Mouse (Mus musculus): ENCODE measurements around the gene Cdh23.

Cdh23 gene

DNA sequence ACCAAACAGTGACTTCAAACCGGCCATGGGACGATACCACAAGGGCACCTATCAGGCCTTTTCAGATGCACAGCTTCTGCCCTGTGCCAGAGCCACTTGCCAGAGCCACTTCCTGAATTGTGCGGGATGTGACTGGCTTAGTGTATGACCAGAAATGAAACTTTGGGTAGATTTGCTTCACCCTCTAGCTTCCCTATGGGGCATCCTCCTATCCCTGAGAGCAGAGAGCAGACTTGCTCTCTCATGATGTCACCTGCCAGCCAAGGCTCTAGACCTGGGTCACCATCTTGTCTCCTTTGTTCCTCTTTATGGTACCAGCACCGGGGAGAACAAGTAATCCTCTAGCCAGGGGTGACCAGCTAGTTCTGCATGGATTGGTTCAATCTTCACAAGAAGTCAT lies 10.0 kb upstream of the Cdh23 start:
- DNase-seq, result no peak

DNA sequence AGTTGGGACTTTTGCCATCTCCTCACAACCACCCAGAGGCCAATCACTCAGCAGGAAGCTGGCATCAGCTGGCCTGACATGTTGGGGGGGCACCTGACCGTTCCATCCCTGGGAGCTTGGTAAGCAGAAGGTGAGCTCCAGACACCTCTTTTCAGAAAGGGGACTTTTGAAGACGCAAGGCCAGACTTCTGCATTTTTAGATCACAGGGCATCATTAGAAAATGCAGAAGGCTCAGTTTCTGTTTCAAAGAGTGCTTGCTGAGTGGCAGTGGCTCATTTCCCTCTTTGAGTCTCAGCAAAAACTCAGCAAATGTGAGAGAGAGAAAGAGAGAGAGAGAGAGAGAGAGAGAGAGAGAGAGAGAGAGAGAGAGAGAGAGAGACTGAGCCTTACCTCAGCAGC lies 8.8 kb upstream of the Cdh23 start:
- DNase-seq, result no peak

DNA sequence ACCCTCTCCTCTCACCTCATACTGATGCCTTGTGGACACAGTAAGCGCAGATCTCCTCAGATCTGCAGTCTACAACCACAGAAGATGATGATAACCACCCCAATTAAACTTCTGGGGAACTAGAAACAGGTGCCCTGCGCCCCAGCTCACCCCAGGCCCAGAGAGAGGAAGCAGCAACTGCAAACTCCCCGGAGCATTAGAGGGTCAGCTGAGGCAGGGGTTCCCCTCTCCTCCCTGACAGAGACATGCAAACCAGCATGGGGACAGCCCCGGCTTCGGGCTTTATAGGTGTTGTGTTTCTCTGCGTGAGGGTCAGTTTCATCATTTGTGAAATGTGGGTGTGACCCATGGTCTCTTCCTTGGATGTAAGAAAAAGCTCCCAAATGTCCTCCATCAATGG lies 1.5 kb upstream of the Cdh23 start:
- DNase-seq, result no peak

DNA sequence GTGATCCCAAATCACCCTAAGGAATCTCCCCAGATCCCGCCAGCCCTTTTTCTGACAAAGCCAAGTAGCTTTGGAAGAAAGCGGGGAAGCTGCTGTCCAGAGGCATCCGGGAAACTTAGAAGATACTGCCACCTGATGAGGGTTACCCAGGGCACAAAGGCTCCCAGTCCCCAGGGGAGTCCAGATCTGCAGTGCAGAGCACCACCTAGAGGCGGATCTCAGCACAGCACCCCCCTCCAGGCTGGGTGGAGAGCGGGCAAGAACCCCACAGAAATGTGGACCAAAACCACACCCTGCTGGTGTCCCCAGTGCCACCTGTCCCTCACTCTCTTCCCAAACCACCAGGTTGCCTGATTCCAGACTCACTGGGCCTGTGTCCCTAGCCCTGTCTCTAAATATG lies 685 bp upstream of the Cdh23 start:
- DNase-seq, result peak; percentile 71

DNA sequence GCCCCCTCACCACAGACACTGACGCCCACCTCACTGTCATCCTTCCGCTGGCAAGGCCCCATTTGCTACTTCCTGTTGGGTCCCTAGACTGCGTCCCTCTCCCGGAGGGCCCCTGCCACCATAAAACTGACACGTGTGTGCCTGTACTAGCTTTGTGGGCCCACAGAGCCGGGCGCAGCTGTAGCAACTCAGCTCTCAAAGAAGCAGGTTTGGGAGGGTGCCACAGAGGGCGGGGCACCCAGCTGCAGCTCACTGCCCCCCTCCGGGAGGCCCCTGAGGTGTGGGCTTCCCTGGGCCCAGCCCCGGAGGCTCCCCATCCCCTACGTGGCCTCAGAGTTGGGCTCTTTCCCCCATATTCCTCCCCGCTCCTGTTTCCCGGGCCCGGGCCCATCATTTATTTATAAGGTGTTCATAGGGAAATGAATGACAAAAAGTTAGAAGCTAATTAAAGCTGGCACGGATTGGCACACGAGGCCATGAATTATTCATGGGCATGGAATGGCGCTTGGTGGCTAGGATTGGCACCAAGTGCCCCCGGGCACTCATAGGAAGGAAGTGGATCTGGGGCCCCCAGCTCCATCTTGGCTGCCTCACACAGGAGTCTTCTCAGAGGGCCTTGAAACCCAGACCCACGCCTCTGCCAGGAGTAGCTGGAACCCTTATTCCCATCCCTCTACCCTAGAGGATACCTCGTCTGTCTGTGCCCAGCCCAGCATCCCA lies 4.5 kb downstream of the Cdh23 start:
- peak; percentile 34 for DNase-seq

DNA sequence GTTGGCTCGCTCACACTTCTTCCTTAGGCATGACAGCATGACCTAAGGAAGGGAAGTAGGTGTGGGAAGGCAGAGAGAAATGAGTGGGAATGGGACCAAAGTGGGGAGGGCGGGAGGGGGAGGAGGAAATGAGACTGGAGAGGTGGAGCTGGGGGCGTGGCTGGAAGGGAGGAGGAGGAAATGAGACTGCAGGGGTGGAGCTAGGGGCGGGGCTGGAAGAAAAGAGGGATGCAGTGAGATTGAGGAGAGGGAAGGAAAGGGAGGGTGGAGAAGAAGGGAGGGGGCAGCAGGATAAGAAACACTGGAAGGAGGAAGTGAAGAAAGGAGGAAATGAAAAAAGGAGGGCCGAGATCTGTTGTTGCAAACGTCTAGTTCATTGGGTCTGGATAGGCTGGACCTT lies 5.3 kb downstream of the Cdh23 start:
- DNase-seq, result no peak

DNA sequence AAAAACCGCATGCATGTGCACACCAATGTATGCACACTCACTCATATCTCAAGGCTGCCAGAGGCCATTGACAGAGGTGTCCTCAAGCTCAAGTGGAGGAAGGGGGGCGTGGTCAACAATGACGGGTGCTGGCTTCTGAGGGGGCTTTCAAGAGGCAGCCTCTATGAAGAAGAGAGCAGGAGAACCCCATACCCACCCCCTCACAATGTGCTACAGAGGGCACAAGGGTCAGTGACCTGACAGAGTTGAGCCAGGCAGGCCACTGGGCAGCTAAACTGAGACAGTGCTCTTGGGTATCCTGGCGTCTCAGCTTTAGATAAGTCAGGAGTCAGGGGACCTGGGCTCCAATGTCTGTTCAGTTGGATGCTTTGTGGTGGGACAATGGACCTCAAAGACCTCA lies 6.9 kb downstream of the Cdh23 start:
- DNase-seq, result no peak

DNA sequence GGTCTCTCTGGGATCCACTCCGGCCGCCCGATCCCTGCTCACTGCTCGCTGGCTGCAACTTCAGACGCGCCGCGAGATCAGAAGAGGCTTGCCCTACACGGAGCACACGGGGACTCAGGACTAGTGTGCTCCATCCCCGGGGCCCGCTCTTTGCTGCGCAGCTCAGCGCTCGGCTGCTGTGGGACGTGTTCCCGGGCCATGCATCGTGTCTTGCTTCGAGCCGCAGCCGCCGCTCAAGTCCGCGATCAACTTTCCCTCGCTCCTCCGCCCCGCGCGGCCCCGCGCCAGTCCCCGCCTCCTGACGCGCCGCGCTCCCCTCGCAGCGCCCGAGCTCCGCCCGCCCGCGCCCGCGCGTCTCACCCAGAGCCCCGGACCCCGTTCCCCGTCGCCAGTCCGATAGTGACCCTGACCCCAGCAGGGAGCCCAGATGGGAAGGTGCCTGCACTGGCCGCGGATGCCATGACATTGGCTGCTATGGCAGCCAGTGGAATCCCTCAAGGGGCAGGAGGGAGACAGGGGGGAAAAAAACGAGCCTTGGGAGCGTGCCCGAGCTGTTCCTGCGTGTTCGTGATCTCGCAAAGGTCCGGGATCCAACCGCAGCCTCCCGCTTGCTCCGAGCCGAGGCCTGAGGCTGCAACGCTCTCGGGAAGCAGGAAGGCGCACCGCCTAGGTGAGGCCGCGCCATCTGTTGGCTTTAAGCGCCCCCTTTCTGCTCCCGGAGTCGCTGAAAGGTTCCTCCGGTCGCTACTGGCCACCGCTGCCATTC lies 9.1 kb downstream of the Cdh23 start:
- peak; percentile 61 for DNase-seq

DNA sequence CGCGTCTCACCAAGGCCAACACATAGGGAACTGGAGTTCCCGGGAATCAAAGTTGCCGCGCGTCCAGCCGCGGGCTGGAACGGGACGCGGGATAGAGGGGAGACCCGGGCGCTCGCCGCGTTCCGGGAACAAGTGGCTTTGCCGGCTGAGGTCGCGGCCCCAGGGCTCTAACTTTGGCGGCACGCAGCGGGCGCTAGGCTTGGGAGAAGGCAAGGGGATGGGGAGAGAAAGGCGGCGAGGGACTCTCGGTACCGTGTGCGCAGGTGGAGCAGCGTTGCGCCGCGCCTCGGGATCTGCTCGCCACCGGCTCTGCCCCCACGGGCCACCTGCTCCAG lies 9.7 kb downstream of the Cdh23 start:
- no peak for DNase-seq

DNA sequence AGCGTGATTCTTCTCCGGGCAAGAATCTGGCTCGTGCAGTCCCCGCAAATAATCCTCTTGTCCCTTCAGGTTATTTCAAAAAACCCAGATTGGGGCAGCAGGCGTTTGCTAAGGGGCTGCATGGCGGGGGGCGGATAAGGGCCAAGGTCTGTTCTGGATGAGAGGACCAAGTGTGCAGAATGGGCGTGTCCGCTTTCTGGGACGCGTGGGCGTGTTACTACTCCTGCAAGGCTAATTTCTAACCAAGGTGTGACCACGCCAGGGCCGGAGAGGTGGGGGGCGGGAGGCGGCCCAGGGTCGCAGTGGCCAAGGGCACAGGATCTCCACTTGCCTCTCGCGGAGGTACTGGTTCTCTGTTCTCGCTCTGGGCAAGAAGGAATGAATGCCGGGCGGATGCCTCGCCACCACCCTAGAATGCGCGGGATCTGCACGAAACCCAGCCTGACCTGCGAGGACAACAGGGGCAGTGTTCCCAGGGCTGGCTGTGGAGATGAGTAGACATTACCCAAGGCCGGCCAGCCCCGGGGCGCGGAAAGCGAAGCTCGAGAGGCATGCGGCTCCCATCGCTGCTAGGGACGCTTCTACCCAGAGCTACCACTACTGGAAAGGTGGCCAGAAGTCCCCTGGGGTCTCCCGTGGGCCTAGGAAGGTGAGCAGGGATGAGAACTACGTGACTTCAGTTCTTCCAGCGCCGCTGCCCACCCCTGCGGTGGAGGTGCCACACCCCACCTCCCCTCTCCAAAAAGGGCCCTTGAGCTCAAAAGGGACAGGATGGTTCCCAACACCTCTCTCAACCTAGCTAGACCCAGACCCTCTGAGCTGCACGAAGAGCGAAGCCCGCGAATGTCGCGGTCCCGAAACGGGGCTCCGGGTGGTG lies 10.3 kb downstream of the Cdh23 start:
- DNase-seq, result no peak

DNA sequence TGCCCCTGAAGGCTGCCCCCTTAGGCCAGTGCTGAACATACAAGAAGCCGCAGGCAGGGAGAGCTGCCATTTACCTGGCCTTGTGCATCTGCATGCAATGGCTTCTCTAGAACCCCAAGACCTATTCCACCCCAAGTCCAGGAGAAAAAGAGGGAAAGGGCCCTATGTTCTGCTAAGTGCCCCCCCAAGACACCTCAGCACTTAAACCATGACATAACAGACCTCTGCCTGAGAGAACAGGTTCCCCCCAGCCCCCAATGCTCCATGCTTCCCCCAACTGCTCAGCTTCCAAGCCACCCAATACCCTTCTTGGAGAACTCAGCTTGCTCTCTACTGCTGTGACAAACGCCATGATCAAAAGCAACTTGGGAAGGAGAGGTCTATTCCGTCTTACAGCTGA lies 17.4 kb downstream of the Cdh23 start:
- DNase-seq, result no peak

DNA sequence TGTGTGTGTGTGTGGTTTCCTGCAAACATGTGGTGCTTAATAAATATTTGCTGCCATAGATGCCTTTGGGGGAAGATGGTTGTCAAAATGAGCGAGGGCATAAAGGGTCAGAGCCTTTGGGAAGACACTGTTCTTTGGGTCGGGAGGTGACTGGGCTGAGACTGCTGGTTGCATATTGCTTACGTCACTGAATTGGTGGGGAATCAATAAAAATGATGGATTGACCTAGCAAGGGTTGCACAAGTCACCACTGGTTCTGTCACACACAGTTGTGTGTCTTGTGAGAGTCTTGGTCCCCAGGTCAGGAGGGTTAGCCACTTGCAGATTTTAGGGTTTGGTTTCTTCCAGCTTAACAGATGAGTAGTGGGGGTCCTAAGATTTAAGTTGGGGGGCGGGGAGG lies 19.0 kb downstream of the Cdh23 start:
- DNase-seq, result no peak

DNA sequence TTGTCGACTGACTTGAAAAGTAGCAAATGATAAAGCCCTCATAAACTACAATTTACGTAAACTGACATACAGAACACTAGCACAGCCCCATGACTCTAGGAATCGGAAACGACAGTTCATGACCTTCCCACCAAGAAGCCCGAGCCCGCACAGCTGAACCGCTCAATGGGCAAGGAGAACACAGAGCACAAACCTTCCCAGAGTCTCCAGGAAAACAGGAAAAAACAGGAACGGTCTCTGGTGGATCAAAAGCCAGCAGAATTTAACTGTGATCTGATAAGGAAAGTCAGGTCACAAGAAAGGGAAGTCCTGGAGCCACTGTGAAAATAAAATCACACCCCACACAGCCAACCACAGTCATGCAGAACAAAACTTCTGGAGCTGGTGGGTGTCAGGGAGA lies 26.1 kb downstream of the Cdh23 start:
- DNase-seq, result no peak

DNA sequence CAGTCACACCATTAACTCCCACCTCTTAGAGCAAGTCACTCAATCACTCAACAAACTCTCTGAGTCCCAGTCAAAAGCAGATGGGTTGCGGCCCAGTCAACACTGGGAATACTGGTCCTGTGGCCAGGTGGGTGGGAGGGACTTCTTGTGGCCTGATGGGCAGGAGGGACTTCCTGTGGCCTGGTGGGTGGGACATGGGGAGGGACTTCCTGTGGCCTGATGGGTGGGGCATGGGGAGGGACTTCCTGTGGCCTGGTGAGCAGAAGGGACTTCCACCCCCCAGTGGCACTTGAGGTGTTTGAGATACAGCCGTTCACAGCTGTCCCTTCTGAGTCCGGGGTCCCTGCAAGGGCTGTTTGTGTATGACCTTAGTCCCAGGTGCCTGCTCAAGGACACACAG lies 27.7 kb downstream of the Cdh23 start:
- DNase-seq, result no peak

DNA sequence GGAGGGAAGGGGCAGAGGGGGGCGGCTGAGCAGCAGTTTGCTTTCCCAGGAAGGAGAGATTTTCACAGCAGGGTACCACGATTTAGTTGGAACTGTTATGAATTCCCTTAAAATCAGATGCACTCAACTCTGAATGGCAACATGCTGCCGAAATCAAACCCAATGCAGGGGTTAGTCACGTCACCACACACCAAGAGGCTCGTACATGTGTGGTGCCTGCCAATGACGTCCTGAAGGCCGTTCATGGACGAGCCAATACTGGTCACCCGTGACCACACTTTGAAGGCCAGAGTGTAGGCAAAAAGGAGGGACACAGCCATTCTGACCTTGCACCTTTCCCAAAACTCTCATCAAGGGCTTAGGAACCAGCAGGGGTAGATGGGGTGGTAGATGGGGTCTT lies 35.3 kb downstream of the Cdh23 start:
- DNase-seq, result no peak

DNA sequence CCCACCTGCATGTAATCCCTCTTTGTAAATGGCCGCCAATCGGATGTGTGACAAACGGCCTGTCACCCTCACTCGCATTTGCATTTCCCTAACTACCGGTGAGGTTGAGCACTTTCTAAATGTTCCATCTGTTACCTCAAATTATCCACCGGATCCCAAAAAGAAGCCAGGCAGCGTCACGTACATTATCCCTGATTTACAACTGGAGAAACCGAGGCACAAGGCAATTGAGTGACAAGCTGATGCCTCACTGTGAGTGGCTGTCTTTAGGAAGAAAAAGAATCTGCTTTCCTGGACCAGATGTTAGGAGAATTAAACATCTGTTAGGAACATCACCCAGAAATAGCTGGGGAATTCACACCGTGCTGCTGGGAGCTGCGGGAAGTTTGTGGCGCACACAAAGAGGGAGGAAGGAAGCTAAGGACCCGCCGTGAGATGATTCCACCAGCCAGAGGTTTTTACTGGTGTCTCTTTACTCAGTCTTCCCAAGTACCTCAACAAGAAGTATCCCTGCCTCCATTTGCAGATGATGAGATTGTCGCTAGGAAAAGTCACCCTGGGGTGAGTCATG lies 36.8 kb downstream of the Cdh23 start:
- DNase-seq, result no peak

DNA sequence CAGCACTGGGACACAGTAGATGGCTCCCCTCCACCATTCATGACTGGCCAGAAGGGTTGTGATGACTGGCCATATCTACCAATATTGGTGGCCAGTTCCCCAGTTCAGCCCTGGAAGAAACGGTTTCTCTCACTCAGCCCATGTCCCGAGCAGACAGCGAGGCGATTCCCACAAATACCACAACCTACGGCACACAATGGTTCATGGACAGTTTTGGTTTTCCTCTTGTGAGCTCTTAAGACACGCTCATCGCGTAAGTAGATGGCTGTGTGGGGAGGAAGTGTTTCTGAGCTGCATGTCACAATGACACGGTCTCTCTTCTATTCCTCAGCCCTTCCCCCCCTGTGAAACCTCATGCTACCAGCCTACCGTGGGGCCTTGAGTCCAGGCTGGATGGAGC lies 38.1 kb downstream of the Cdh23 start:
- DNase-seq, result no peak

DNA sequence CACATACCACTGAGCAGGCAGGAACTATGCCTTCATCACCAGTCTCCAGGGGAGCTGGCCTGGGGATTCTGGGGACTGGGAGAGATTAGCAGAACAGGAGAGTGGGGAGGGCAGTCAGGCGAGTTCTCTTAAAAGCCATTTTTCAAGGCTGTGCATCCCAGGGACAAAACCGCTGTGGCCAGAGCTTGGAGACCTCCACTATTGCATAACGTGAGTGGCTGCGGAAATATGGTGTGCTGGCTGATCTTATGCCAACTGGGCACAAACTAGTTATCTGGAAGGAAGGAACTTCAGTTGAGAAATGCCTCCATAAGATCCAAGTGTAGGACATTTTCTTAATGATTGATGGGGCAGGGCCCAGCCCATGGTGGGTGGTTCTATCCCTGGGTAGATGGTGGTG lies 42.6 kb downstream of the Cdh23 start:
- DNase-seq, result no peak

DNA sequence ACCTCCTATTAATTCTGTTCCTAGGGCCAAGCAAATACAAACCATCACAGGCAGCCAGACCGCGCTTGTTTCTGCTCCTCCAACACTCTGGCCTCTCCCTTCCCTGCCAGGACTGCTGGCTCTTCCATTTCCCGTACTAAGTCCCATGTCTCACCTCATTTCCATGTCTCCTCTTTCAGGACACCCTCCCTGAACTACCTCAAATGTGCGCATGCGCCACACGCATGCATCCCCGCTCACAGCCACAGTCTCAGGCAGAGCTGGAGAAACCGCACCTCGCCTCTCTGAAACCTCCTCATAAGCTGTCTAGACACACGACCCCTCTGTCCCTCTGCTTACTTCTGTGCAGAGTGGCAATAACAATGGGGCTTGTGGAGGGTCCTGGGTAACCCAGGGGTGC lies 43.2 kb downstream of the Cdh23 start:
- no peak for DNase-seq

DNA sequence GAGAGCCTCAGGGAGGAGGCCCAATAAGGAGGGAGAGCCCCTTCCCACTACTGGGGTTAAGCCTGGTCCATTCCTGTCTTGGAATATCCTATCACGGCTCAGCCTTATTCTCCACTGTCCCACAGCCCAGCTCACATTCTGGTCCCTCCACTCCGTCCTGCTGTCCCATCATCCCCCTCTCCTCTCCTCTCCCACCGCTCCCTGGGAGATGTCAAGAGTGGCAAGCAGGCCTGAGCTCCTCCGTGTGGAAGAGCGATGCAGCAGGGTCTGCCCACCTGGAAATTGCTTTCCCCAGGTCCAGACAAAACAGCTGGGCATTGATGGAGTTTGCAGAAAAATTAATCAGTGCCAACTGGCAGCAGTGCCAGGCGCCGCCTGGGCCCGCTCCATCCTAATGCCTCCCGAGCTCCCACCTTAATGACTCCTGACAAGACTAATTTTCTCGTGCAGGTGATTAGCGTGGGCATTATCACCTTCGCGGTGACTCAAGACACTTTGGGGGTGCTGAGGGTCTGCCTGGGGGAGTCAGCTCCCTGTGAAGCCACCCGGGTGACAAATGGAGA lies 52.1 kb downstream of the Cdh23 start:
- no peak for DNase-seq

DNA sequence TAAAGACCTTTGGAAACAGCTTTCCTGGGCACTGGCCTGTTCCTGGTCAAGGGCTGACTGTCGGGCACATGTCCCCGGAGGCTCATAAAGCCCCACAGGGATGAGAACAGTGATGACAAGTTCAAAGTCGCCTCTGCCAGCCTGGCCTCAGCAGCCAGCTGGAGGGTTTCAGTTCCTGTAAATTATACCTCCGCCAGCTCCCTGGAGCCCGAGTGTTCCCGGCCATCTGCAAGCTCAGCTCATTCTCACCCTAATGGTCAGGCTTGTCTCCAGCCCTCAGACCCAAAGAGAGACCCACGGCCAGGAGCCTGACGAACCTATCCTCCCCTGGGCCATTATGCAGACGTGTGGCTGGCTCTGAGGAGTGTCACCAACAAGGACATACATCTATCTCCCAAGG lies 57.0 kb downstream of the Cdh23 start:
- DNase-seq, result no peak

DNA sequence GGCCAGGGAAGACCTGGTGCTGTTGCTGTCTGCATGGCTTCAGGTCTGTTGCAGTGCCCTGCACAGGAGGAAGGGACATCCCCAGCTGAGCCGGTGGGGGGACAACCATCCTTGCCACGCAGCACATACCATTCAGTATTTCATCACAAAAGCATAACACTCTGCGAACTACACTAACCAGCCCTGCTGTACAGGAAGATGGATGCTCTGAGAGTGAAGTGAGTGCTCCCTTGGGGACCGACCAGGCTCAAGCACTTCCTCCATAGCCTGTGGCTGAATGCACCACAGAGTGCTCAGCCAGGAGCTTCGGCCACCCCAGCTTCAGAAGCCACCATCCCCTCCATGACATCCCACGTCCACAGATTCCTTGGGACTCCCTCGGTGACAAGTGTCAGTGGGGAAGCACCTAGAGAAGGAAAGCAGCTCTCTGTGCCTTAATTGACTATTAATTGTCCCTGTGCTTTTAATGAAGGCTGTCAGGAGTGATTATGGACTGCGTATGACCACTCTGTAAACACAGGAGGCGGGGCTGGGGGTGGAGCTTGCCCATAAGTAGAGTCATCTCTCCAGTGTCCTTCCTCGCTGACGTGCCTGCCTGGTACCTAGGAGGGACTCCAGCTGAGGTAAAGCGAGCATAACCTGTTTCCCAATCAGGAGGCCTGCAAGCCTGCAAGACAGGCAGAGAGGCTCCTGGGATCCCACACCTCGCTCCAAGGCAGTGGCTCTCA lies 60.6 kb downstream of the Cdh23 start:
- DNase-seq, result no peak

DNA sequence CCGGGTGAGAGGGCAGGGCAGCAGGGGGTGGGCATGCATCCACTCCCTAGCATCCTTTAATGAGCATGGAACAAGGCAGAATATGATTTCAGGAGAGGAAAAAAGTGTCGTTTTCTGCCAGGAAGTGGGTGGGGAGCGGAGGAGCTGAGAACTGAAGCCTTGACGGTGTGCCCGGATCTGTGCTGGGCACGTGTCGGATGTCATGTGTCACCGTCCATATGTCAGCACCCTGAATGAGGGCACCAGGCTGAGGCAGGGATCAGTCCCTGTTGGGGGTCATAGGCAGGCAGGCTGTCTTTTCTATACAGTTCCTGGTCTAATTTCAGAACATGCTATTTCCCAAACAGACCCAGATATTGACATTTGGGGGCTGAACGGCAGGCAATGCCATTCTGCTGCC lies 61.9 kb downstream of the Cdh23 start:
- no peak for DNase-seq

Measured in right cerebral cortex, postnatal 4 days (tissue).